Mouse (Mus musculus) bone marrow, adult 2 months (tissue): ENCODE data around the gene Spg21.
A peak's percentile ranks its signal among the peaks of the same experiment; 100 is the strongest.

ENCODE experiments used
- CTCF ChIP-seq: fragments of 200-500 bp; IDR thresholded peaks from 2 replicates; pipeline ENCODE4 v1.5.1; 2011; ENCODE audit warnings: low read length, control low read depth; ENCODE audit not compliant: control insufficient read depth, insufficient read depth
- POLR2A ChIP-seq: fragments of 200-500 bp; IDR thresholded peaks from 2 replicates; pipeline ENCODE4 v1.6.1; 2011; ENCODE audit warnings: low read depth, mild to moderate bottlenecking, control low read depth, low read length, borderline replicate concordance; ENCODE audit not compliant: control insufficient read depth

DNA sequence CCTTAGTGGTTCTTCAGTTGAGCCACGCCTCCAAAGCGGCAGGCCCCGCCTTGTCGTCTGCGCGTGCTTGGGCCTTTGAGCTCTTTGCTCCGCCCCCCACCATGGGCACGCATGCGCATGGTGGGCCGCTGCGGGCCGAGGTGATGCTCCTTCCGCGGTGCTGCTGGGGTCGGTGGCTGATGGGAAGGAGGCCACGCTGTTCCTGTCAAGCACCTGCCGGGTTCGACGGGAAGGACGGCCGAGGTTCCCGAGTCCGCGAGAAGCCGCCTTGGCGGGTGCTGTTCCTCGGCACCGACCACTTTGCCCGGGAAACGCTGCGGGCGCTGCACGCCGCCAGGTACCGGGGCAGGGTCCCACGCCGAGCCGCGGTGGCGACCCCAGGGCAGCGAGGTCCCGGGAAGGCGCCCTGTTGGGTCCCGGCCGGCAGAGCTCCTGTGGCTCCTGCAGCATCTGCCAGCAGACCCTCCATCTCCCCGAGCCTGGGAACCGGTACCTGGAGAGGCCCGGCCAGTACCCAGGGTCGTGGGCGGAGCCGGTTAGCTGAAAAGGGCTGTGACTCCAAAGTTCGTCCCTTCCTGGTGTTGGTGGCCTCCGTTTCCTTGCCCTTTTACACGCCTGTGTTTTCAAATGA is 25.0 kb upstream of the Spg21 start, which contains the start of gene Mtfmt:
- TF ChIP-seq CTCF: no peak
- TF ChIP-seq POLR2A: peak; percentile 91
